Mouse (Mus musculus) MEL (cell line): Measurements from ENCODE around the gene Sash1. TPM values are rescaled to one million over a fixed set of nuclear protein-coding genes. Genes with fewer than 3 reads are reported as not detected.

Experiments used
- DNase-seq: peaks from one replicate; pipeline ENCODE4 v3.0.0; 2011; ENCODE audit warnings: low read depth, low spot score
- H3K27ac ChIP-seq: 2 replicates; pipeline ENCODE4 v1.5.1; 2012; ENCODE audit warnings: low read depth, mild to moderate bottlenecking, control low read depth, low read length, moderate library complexity; ENCODE audit not compliant: control insufficient read depth
- H3K27me3 ChIP-seq, 2 experiments: fragments of 150-350 bp in 1 of 2; sonication (generic) in 1 of 2; 2 replicates each; pipeline ENCODE4 v1.6.1; 2012; ENCODE audit warnings: low read length in 2 of 2, mild to moderate bottlenecking in 2 of 2, improper control_type of control experiment in 1 of 2, moderate library complexity in 1 of 2; ENCODE audit not compliant: insufficient read depth in 2 of 2, control insufficient read depth in 1 of 2
- H3K36me3 ChIP-seq, 2 experiments: 2 replicates each; pipeline ENCODE4 v1.6.1; 2012 to 2014; ENCODE audit warnings: low read length in 2 of 2, improper control_type of control experiment in 1 of 2, inconsistent platforms in 1 of 2, mild to moderate bottlenecking in 1 of 2; ENCODE audit not compliant: insufficient read depth in 2 of 2, control insufficient read depth in 1 of 2
- H3K4me1 ChIP-seq, 2 experiments: fragments of 150-350 bp in 1 of 2; sonication (generic) in 1 of 2; 2 replicates each; pipeline ENCODE4 v1.6.1; 2012; ENCODE audit warnings: low read length in 2 of 2, improper control_type of control experiment in 1 of 2, mild to moderate bottlenecking in 1 of 2; ENCODE audit not compliant: insufficient read depth in 2 of 2, control insufficient read depth in 1 of 2
- H3K4me3 ChIP-seq, 2 experiments: fragments of 150-350 bp in 1 of 2; sonication (generic) in 1 of 2; 2 replicates each; pipeline ENCODE4 v1.5.1; 2012; ENCODE audit warnings: low read depth in 2 of 2, low read length in 2 of 2, mild to moderate bottlenecking in 2 of 2, moderate library complexity in 2 of 2, control low read depth in 1 of 2, improper control_type of control experiment in 1 of 2; ENCODE audit not compliant: control insufficient read depth in 1 of 2, insufficient read depth in 1 of 2
- H3K79me2 ChIP-seq: 2 replicates; pipeline ENCODE4 v1.6.1; 2012; ENCODE audit warnings: mild to moderate bottlenecking, low read length, moderate library complexity; ENCODE audit not compliant: control insufficient read depth, poor library complexity, insufficient read depth
- H3K9ac ChIP-seq: 2 replicates; pipeline ENCODE4 v1.6.1; 2012; ENCODE audit warnings: low read depth, mild to moderate bottlenecking, control low read depth, low read length, moderate library complexity; ENCODE audit not compliant: control insufficient read depth, poor library complexity, severe bottlenecking
- H3K9me3 ChIP-seq: fragments of 150-350 bp; sonication (generic); replicated peaks from 2 replicates; pipeline ENCODE4 v1.6.1; 2012; ENCODE audit warnings: mild to moderate bottlenecking, low read length, improper control_type of control experiment, moderate library complexity; ENCODE audit not compliant: insufficient read depth
- BHLHE40 ChIP-seq: IDR thresholded peaks from 2 replicates; pipeline ENCODE4 v1.6.1; 2012; ENCODE audit warnings: low read depth, mild to moderate bottlenecking, inconsistent platforms, low read length, improper control_type of control experiment, borderline replicate concordance
- CHD1 ChIP-seq: IDR thresholded peaks from 2 replicates; pipeline ENCODE4 v1.6.1; 2012; ENCODE audit warnings: low read depth, mild to moderate bottlenecking, inconsistent platforms, low read length, improper control_type of control experiment
- E2F4 ChIP-seq: IDR thresholded peaks from 2 replicates; pipeline ENCODE4 v1.6.1; 2011; ENCODE audit warnings: low read depth, low read length, improper control_type of control experiment, borderline replicate concordance
- ELF1 ChIP-seq: IDR thresholded peaks from 2 replicates; pipeline ENCODE4 v1.6.1; 2014; ENCODE audit warnings: low read depth, mild to moderate bottlenecking, inconsistent platforms, low read length, improper control_type of control experiment, moderate library complexity
- EP300 ChIP-seq, 2 experiments: IDR thresholded peaks; 2 replicates each; pipeline ENCODE4 v1.6.1; 2011; ENCODE audit warnings: improper control_type of control experiment in 2 of 2, low read length in 2 of 2, low read depth in 1 of 2, mild to moderate bottlenecking in 1 of 2
- ETS1 ChIP-seq: IDR thresholded peaks from 2 replicates; pipeline ENCODE4 v1.6.1; 2012; ENCODE audit warnings: low read depth, mild to moderate bottlenecking, inconsistent platforms, low read length, improper control_type of control experiment, moderate library complexity
- GATA1 ChIP-seq: IDR thresholded peaks from 2 replicates; pipeline ENCODE4 v1.6.1; 2011; ENCODE audit warnings: low read depth, low read length, improper control_type of control experiment
- HCFC1 ChIP-seq: IDR thresholded peaks from 2 replicates; pipeline ENCODE4 v1.6.1; 2012; ENCODE audit warnings: low read depth, mild to moderate bottlenecking, inconsistent platforms, low read length, improper control_type of control experiment, moderate library complexity
- KAT2A ChIP-seq: conservative IDR thresholded peaks from 2 replicates; pipeline ENCODE4 v1.6.1; 2012; ENCODE audit warnings: low read depth, low read length, improper control_type of control experiment, inconsistent platforms
- MAFK ChIP-seq: IDR thresholded peaks from 2 replicates; pipeline ENCODE4 v1.6.1; 2011; ENCODE audit warnings: low read depth, mild to moderate bottlenecking, low read length, improper control_type of control experiment, borderline replicate concordance
- MAZ ChIP-seq: IDR thresholded peaks from 2 replicates; pipeline ENCODE4 v1.6.1; 2012; ENCODE audit warnings: low read depth, mild to moderate bottlenecking, inconsistent platforms, low read length, improper control_type of control experiment
- MYC ChIP-seq: IDR thresholded peaks from 2 replicates; pipeline ENCODE4 v1.6.1; 2011; ENCODE audit warnings: low read depth, mild to moderate bottlenecking, low read length, improper control_type of control experiment, moderate library complexity
- NELFE ChIP-seq: IDR thresholded peaks from 2 replicates; pipeline ENCODE4 v1.6.1; 2011; ENCODE audit warnings: low read depth, low read length, improper control_type of control experiment
- POLR2AphosphoS2 ChIP-seq: IDR thresholded peaks from 2 replicates; pipeline ENCODE4 v1.6.1; 2011; ENCODE audit warnings: low read length, improper control_type of control experiment
- RAD21 ChIP-seq: IDR thresholded peaks from 2 replicates; pipeline ENCODE4 v1.6.1; 2011; ENCODE audit warnings: mild to moderate bottlenecking, low read depth, low read length, improper control_type of control experiment
- RCOR1 ChIP-seq: IDR thresholded peaks from 2 replicates; pipeline ENCODE4 v1.6.1; 2012; ENCODE audit warnings: low read depth, mild to moderate bottlenecking, inconsistent platforms, low read length, improper control_type of control experiment
- SMC3 ChIP-seq: IDR thresholded peaks from 2 replicates; pipeline ENCODE4 v1.6.1; 2011; ENCODE audit warnings: low read depth, low read length, improper control_type of control experiment
- TAL1 ChIP-seq: IDR thresholded peaks from 2 replicates; pipeline ENCODE4 v1.6.1; 2012; ENCODE audit warnings: mild to moderate bottlenecking, inconsistent platforms, low read length, moderate library complexity, mixed read lengths
- TBP ChIP-seq: IDR thresholded peaks from 2 replicates; pipeline ENCODE4 v1.8.0; 2011; ENCODE audit warnings: low read depth, low read length, improper control_type of control experiment
- UBTF ChIP-seq: IDR thresholded peaks from 2 replicates; pipeline ENCODE4 v1.6.1; 2012; ENCODE audit warnings: low read depth, mild to moderate bottlenecking, inconsistent platforms, low read length, improper control_type of control experiment, moderate library complexity, borderline replicate concordance; ENCODE audit not compliant: insufficient read depth
- ZMIZ1 ChIP-seq: IDR thresholded peaks from 2 replicates; pipeline ENCODE4 v1.6.1; 2012; ENCODE audit warnings: low read depth, mild to moderate bottlenecking, inconsistent platforms, low read length, improper control_type of control experiment, moderate library complexity
- ZNF384 ChIP-seq: IDR thresholded peaks from 2 replicates; pipeline ENCODE4 v1.6.1; 2012; ENCODE audit warnings: low read depth, mild to moderate bottlenecking, inconsistent platforms, low read length, improper control_type of control experiment
- polyA plus RNA-seq, 2 experiments: library from polyadenylated mRNA; stranded (reverse) in 1 of 2; unstranded in 1 of 2; fragments of >175 nt in 1 of 2; fragments of >200 nt in 1 of 2; gene quantifications; 2 replicates each; pipeline versions ENCODE4 v1.2.1 to v1.2.4; 2012; ENCODE audit warnings: low replicate concordance in 2 of 2, low read depth in 1 of 2; ENCODE audit not compliant: insufficient read length in 2 of 2, insufficient read depth in 1 of 2, missing spikeins in 1 of 2
- total RNA-seq: library from RNA; depleted of rRNA; stranded (reverse); fragments of 300-350 nt; gene quantifications from 2 replicates; pipeline ENCODE4 v1.2.3, GENCODE M21; 2012

The Sash1 gene
- total and polyA plus RNA-seq, 3 experiments = not detected

GRCm38 (mm10) chr10:8866062-8866642, 19.7 kb downstream of the Sash1 start:
- H3K4me1 ChIP-seq = no peaks in the 10 kb centered on the region
- no peak for TF ChIP-seq SMC3
- TF ChIP-seq BHLHE40 = no peak
- TF ChIP-seq UBTF = no peak
- no peak for TF ChIP-seq TBP
- no peak for TF ChIP-seq RCOR1
- no peak for TF ChIP-seq EP300 (IDR thresholded peaks at IDR 0.05; ENCODE audit: low read depth in 1 of 2, low read length in 2 of 2)
- TF ChIP-seq CHD1 = no peak
- no peak overlapping the region for H3K4me3 ChIP-seq
- DNase-seq = no peak
- H3K36me3 ChIP-seq = no peaks in the 10 kb centered on the region
- H3K27me3 ChIP-seq = no peaks in the 10 kb centered on the region
- H3K27ac ChIP-seq = no peak overlapping the region
- H3K9me3 ChIP-seq = no peaks in the 10 kb centered on the region
- H3K79me2 ChIP-seq = no peaks in the 10 kb centered on the region
- H3K9ac ChIP-seq = no peak overlapping the region

- no peak for DNase-seq
- no peak overlapping the region for H3K4me3 ChIP-seq
- no peaks in the 10 kb centered on the region for H3K79me2 ChIP-seq
- no peak overlapping the region for H3K9ac ChIP-seq
- no peak overlapping the region for H3K27ac ChIP-seq
- H3K4me1 ChIP-seq = no peaks in the 10 kb centered on the region
- H3K36me3 ChIP-seq = no peaks in the 10 kb centered on the region
- TF ChIP-seq NELFE = no peak
- TF ChIP-seq KAT2A = no peak
- no peak for TF ChIP-seq ZMIZ1
- TF ChIP-seq RCOR1 = no peak
- no peak for TF ChIP-seq ETS1
- TF ChIP-seq E2F4 = no peak
- TF ChIP-seq RAD21 = no peak
- TF ChIP-seq MYC = no peak
- TF ChIP-seq TAL1 = no peak
- TF ChIP-seq ZNF384 = no peak
- no peak for TF ChIP-seq EP300 (IDR thresholded peaks at IDR 0.05; ENCODE audit: low read depth in 1 of 2, low read length in 2 of 2)
- TF ChIP-seq GATA1 = no peak
- no peak for TF ChIP-seq POLR2AphosphoS2
- no peak for TF ChIP-seq BHLHE40
- no peak for TF ChIP-seq HCFC1
- TF ChIP-seq MAZ = no peak
- no peak for TF ChIP-seq MAFK
- TF ChIP-seq ELF1 = no peak
- no peak for TF ChIP-seq CHD1
- no peaks in the 10 kb centered on the region for H3K27me3 ChIP-seq
- no peaks in the 10 kb centered on the region for H3K9me3 ChIP-seq
Observed at GRCm38 (mm10) chr10:8860655-8861054, 25.2 kb downstream of the Sash1 start.
